Mouse (Mus musculus) forebrain, embryonic 16.5 days (tissue): ENCODE results near the gene Eps8l3. TPM values are rescaled to one million over a fixed set of nuclear protein-coding genes. Genes with fewer than 3 reads are reported as not detected.

ENCODE experiments used
- ATAC-seq: fragments of 200-750 bp; cut with Nextera tagmentation; 2 replicates; pipeline ENCODE4 v1.8.0; 2017; ENCODE audit warnings: mild to moderate bottlenecking, moderate library complexity
- H3K27ac ChIP-seq: fragments of 300-500 bp; sonication (generic); 2 replicates; pipeline ENCODE4 v1.5.1; 2014; ENCODE audit warnings: low read length, control low read depth
- H3K27me3 ChIP-seq: fragments of 300-500 bp; sonication (generic); replicated peaks from 2 replicates; pipeline ENCODE4 v1.6.1; 2014; ENCODE audit warnings: low read length; ENCODE audit not compliant: control insufficient read depth, insufficient read depth
- H3K36me3 ChIP-seq: fragments of 300-500 bp; sonication (generic); 2 replicates; pipeline ENCODE4 v1.6.1; 2014; ENCODE audit not compliant: control insufficient read depth, insufficient read depth
- H3K4me1 ChIP-seq: fragments of 300-500 bp; sonication (generic); replicated peaks from 2 replicates; pipeline ENCODE4 v1.6.1; 2014; ENCODE audit warnings: low read length; ENCODE audit not compliant: control insufficient read depth, insufficient read depth
- H3K4me2 ChIP-seq: fragments of 300-500 bp; sonication (generic); 2 replicates; pipeline ENCODE4 v1.6.1; 2014; ENCODE audit warnings: mild to moderate bottlenecking, low read length, control low read depth
- H3K4me3 ChIP-seq: fragments of 300-500 bp; sonication (generic); replicated peaks from 2 replicates; pipeline ENCODE4 v1.5.1; 2014; ENCODE audit warnings: mild to moderate bottlenecking, low read length, control low read depth
- H3K9ac ChIP-seq: fragments of 300-500 bp; sonication (generic); replicated peaks from 2 replicates; pipeline ENCODE4 v1.6.1; 2014; ENCODE audit warnings: low read depth, low read length, control low read depth
- H3K9me3 ChIP-seq: fragments of 300-500 bp; sonication (generic); 2 replicates; pipeline ENCODE4 v1.6.1; 2016; ENCODE audit warnings: low read length; ENCODE audit not compliant: control insufficient read depth
- WGBS: fragments of 180-500 bp; shearing (Covaris S2); extraction: QIAGEN DNeasy Blood & Tissue Kit; methylation state at CpG from one replicate; pipeline ENCODE4 v1.1.7; 2014; 5-methylcytosine and 5-hydroxymethylcytosine counted together
- polyA plus RNA-seq: library from polyadenylated mRNA; unstranded; fragments of >200 nt; fragmentation: Nextera tagmentation; extraction: Ambion mirVana; gene quantifications from 2 replicates; pipeline ENCODE4 v1.2.1, GENCODE M21; 2015

Eps8l3 gene
- polyA plus RNA-seq, 1 experiment from 2014 or later = not detected

DNA sequence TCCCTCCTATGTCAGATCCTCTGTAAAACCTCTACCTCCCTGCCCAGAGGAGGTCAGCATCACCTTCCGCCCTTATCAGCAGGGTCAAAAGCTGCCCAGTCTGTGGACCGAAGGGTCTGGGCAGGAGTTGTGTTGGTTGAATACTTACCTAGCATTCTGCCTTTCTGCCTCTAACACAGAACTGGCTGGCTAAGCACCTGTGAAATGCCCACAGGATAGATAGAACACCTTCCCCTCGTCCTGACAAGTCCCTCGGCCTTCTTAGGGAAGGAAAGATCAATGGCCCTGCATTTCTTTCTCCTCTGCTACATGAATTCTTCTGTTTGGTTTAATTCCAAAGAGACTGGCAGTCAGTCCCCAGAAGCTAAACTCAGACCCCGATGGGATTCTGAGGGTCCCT is 13.6 kb upstream of the Eps8l3 start:
- Histone ChIP-seq H3K4me1 (no peaks in the 10 kb centered on the region; the same call in 1 of the 2 replicates), H3K36me3 (no peaks in the 10 kb centered on the region), H3K4me3 (no peak overlapping the region), H3K27me3 (no peaks in the 10 kb centered on the region), H3K9ac (no peak overlapping the region), H3K9me3 (no peaks in the 10 kb centered on the region), H3K4me2 (no peak overlapping the region), H3K27ac (no peak overlapping the region)
- 80% methylated on average over 5 of the region's 5 CpGs for WGBS
- ATAC-seq = no peak

DNA sequence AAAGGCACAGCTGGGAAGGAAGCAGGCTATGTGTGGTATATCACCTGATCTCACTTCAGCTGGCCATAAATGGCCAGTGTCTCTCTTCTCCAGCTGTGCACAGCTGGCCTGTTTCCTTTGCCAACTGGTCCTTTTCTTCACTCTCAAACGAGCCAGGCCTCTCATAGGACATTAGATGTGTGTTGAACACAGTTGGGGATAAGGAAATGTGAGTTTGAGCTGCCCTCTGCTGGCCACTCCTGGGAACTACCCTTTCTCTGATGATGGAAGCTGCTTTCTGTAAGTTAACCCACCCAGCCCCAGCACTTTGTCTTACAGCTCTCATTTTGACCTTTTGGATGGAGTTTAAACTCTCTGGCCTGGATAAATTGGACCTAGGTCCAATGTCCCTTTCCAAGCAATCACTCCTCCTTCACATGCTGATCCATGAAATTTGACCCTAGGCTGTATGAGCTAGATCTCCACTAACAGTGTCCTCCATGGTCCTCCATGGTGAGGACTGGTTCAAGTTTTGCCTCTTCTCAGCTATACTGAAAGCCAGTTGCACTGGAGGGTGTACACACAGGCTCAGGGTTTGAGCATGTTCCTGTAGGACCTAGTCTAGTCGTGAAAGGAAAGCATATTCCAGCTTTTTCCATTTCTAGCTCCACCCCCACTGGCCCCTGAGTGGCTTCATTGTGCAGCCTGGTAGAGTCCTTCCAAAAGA is 13.0 kb upstream of the Eps8l3 start:
- Histone ChIP-seq H3K27ac (no peak overlapping the region), H3K36me3 (no peaks in the 10 kb centered on the region), H3K9me3 (no peaks in the 10 kb centered on the region), H3K27me3 (no peaks in the 10 kb centered on the region), H3K9ac (no peak overlapping the region), H3K4me1 (peaks cover 3% of the 10 kb centered on the region), H3K4me2 (no peak overlapping the region), H3K4me3 (no peak overlapping the region)
- WGBS = 9% methylated on average over 2 of the region's 2 CpGs
- peak; percentile 80 for ATAC-seq

GRCm38 (mm10) chr3:107865364-107866091 is 11.5 kb upstream of the Eps8l3 start:
- Histone ChIP-seq H3K36me3 (no peaks in the 10 kb centered on the region), H3K9ac (no peak overlapping the region), H3K4me1 (peaks cover 8% of the 10 kb centered on the region)

GRCm38 (mm10) chr3:107867086-107867485 is 9.9 kb upstream of the Eps8l3 start:
- no peaks in the 10 kb centered on the region for H3K9me3 ChIP-seq
- H3K4me1 ChIP-seq = peaks cover 8% of the 10 kb centered on the region
- H3K9ac ChIP-seq = no peak overlapping the region
- peak; percentile 43 for ATAC-seq
- H3K27ac ChIP-seq = no peak overlapping the region
- no peak overlapping the region for H3K4me3 ChIP-seq
- 5% methylated on average over 8 of the region's 8 CpGs for WGBS
- H3K4me2 ChIP-seq = no peak overlapping the region
- H3K27me3 ChIP-seq = no peaks in the 10 kb centered on the region
- H3K36me3 ChIP-seq = no peaks in the 10 kb centered on the region

More at GRCm38 (mm10) chr3:107865364-107866091, 11.5 kb upstream of the Eps8l3 start:
- H3K4me3 ChIP-seq = no peak overlapping the region
- no peak overlapping the region for H3K27ac ChIP-seq
- H3K27me3 ChIP-seq = no peaks in the 10 kb centered on the region
- no peak for ATAC-seq
- no peak overlapping the region for H3K4me2 ChIP-seq
- 64% methylated on average over 10 of the region's 10 CpGs for WGBS
- H3K9me3 ChIP-seq = no peaks in the 10 kb centered on the region

GRCm38 (mm10) chr3:107868452-107868851 is 8.6 kb upstream of the Eps8l3 start:
- no peaks in the 10 kb centered on the region for H3K9me3 ChIP-seq
- H3K4me2 ChIP-seq = no peak overlapping the region
- H3K4me1 ChIP-seq = peaks cover 8% of the 10 kb centered on the region
- H3K4me3 ChIP-seq = no peak overlapping the region
- no peaks in the 10 kb centered on the region for H3K27me3 ChIP-seq
- no peak overlapping the region for H3K27ac ChIP-seq
- no peaks in the 10 kb centered on the region for H3K36me3 ChIP-seq
- ATAC-seq = no peak
- 85% methylated on average over 22 of the region's 22 CpGs for WGBS
- H3K9ac ChIP-seq = no peak overlapping the region

- no peak overlapping the region for H3K27ac ChIP-seq
- ATAC-seq = peak; percentile 83
Measured at GRCm38 (mm10) chr3:107869097-107869496, 7.9 kb upstream of the Eps8l3 start.

GRCm38 (mm10) chr3:107869925-107870324 is 7.1 kb upstream of the Eps8l3 start:
- no peak overlapping the region for H3K4me3 ChIP-seq
- no peaks in the 10 kb centered on the region for H3K9me3 ChIP-seq
- H3K9ac ChIP-seq = no peak overlapping the region
- whole genome bisulfite sequencing = 72% methylated on average over 4 of the region's 4 CpGs
- no peak for ATAC-seq
- H3K4me1 ChIP-seq = peaks cover 8% of the 10 kb centered on the region
- H3K27me3 ChIP-seq = no peaks in the 10 kb centered on the region
- H3K4me2 ChIP-seq = no peak overlapping the region
- no peaks in the 10 kb centered on the region for H3K36me3 ChIP-seq
- H3K27ac ChIP-seq = no peak overlapping the region

More at GRCm38 (mm10) chr3:107869097-107869496, 7.9 kb upstream of the Eps8l3 start:
- H3K4me1 ChIP-seq = peaks cover 8% of the 10 kb centered on the region
- no peak overlapping the region for H3K4me2 ChIP-seq
- 3% methylated on average over 7 of the region's 7 CpGs for WGBS
- no peak overlapping the region for H3K9ac ChIP-seq
- no peaks in the 10 kb centered on the region for H3K9me3 ChIP-seq
- H3K27me3 ChIP-seq = no peaks in the 10 kb centered on the region
- no peaks in the 10 kb centered on the region for H3K36me3 ChIP-seq
- H3K4me3 ChIP-seq = no peak overlapping the region

- ATAC-seq = no peak
- 73% methylated on average over 24 of the region's 24 CpGs for WGBS
- Histone ChIP-seq H3K4me1 (peaks cover 8% of the 10 kb centered on the region), H3K4me3 (no peak overlapping the region), H3K27ac (no peak overlapping the region), H3K9ac (no peak overlapping the region), H3K27me3 (no peaks in the 10 kb centered on the region), H3K4me2 (no peak overlapping the region), H3K36me3 (no peaks in the 10 kb centered on the region), H3K9me3 (no peaks in the 10 kb centered on the region)
Measured at GRCm38 (mm10) chr3:107873335-107874251, 3.4 kb upstream of the Eps8l3 start.

- H3K27me3 ChIP-seq = no peaks in the 10 kb centered on the region
- 80% methylated on average over 6 of the region's 6 CpGs for WGBS
- H3K4me2 ChIP-seq = no peak overlapping the region
- no peaks in the 10 kb centered on the region for H3K4me1 ChIP-seq
- no peak overlapping the region for H3K4me3 ChIP-seq
- no peaks in the 10 kb centered on the region for H3K36me3 ChIP-seq
- H3K9ac ChIP-seq = no peak overlapping the region
- no peak for ATAC-seq
- H3K9me3 ChIP-seq = no peaks in the 10 kb centered on the region
- H3K27ac ChIP-seq = no peak overlapping the region
Measured at GRCm38 (mm10) chr3:107875231-107875630, 1.8 kb upstream of the Eps8l3 start.
